Mouse (Mus musculus): ENCODE measurements around the gene Vps13c.

Gene Vps13c

DNA sequence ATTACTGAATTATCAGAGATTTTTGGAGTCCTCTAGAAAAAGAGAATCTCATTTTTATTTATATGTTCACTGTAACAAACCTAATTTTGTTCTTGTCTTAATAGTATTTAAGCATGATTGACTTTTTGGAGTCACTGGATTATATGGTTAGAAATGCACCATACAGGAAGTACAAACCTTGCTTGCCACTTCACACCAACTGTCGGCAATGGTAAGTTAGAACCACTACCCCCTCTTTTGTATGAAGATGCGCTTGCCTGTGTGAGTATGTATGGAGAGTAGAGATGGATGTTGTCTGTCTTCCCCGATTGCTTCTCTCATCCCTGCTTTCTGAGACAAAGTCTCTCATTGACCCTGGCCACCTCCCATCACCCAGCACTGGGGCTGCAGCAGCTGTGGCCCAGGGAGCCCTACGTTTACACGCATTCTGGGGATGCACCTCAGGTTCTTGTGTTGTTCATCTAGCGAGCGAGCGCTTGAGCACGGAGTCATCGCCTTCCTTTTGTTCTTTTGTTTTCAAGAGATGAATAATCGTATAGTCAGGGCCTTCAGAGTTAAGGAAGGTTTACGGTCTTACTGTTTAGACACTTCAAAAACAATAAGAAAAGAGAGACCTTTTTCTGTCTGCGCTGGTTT lies 43.3 kb downstream of the Vps13c start:
- in situ Hi-C loops (cut with MboI, MseI), result no loop called here

DNA sequence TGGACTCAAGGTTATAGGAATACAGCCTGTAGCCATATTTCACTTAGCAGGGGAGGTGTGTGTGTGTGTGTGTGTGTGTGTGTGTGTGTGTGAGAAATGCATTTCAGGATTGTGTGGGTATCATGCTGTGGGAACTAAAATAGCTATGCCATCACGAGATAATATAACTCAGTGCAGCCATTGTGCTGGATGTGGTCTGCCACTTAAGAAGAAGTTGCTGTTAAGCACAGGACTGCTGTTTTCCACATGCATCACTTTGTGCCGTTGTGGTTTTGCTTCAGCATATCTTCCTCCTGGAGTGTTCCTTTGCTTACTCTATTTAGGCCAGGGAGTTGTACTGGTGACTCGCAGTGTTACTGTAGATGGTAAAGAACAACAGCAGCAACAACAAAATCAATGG lies 43.9 kb downstream of the Vps13c start:
- in situ Hi-C loops (cut with MboI, MseI), result no loop called here

DNA sequence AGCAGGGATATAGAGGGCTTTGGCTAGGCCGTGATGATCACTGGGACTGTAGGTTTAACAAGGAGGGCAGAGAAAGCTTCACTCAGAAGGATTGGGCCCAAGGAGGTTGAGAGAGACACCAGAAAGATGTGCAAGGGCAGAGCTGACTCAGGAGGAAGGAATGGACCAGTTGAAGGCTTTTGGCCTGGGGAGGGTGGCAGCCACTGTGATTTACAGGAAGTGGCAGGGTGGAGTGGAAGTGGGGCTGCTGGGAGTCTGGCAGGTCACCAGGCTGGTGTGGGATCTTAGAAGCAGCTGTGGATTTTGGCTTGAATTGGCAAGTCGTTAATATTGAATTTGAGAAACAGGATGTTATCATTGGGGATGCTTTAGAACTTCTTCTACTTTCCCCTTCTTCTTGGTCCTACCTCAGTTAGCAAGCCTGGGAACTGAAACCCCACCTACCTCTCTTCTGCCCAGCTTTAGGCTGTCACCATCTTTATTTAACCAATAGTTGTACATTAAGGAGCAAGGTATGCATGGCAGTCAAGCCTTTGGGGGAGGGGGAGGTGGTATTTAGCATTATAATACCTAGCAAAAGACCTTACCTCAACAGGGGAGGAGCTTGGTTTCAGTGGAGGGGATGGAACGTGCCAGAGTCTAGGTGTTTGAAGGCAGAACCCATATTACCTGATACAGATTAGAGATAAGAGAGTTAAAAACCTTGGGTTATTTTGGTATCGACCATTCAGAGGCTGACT lies 47.0 kb downstream of the Vps13c start:
- in situ Hi-C loops (cut with MboI, MseI), result no loop called here

DNA sequence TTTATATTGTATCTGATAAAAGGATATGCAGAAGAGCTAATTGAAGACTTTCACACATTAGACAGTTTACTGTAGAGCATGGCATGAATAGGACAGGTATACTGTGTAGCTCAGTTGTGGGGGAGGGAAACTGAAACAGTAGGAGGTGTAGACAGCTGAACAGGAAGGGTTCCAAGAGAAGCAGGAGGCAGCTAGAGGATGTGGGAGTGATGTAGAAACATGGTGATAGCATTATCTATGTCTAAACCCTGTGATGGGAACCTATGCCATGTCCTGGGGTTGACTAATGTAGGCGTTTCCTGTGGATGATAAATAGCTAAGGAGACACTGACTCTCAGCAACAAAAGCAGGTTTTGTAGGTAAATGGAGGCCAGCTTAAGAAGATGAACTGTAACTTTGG lies 53.3 kb downstream of the Vps13c start:
- in situ Hi-C loops (cut with MboI, MseI), result no loop called here

DNA sequence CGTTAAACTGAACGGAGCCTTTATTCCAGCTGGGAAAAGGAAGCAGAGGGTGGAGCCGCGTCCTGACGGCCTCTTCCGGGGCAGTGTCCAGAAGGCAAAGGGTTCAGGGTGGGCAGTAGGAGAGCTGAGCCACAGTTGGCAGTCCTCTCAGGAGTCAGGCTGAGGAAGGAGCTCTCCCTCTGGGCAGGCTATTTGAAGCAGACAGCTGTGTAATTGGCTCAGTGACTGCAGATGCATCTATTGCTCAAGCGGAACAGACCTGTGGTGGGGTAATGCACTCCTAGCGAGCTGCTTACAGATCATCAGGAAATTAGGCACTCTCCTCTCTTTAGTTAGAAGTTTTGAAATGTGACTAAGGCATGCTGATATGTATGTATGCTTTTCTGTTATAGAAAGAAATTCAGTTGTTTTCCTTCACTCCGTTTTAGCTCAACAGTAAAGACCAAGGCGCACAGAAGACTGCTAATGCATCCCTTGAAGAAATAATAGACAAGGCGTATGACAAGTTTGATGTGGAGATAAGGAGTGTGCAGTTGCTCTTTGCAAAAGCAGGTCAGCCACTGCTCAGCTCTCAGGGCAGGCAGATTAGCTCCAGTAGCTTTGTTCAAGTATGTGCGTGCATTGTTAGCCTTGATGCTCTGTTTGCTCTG lies 56.6 kb downstream of the Vps13c start:
- in situ Hi-C loops (cut with MboI, MseI), result no loop called here

DNA sequence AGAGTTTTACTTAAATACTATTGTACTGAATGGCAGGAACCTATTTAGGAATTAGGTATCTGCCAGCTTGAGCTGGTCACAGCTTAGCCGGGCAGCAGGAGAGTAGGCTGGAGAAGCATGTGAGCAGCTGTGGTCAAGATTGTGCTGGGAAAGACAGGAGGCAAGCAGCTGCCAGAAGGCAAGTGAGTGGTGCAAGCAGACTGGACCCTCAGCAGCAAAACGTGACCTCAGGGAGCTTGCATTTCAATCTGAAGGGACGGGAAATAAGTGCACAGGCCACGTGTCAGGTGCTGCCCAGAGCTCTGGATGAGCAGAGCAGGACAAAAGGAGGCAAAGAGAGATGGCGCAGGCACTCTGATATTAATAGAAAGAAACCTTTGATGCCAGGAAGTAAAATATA lies 60.2 kb downstream of the Vps13c start:
- in situ Hi-C loops (cut with MboI, MseI), result no loop called here

DNA sequence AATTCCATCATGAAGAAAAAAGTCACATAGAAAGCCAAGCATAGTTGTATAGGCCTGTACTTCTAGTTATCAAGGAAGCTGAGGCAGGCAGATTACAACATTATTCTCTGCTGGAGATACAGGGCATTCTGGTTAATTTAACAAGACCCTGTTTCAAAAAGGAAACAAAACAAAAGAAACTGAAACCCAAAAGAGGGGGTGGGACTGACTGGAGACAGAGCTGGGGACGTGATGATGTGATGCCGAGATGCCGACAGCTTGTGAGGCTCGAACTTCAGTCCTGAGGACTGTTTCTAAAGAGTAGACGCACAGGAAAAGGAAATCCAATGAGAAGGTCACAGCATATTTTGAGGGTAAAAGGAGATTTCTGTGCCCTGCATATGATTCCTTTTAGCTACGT lies 64.2 kb downstream of the Vps13c start:
- in situ Hi-C loops (cut with MboI, MseI), result no loop called here

DNA sequence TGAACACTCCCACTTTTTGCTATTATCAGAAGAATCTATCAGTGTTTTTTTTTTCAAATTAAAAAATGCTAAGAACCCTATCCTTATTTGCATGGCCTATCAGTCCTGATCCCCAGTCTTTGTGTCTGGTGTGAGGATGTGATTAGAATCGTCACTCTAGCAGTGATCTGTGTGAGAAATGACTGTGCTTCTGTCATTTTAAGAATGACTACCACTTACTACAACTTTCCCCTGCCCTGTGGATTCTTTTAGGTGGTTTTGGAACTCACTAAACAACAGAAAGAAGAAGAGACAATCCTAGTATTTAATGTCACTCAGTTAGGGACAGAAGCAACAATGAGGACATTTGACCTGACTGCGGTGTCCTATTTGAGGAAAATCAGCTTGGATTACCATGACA lies 65.3 kb downstream of the Vps13c start:
- in situ Hi-C loops (cut with MboI, MseI), result no loop called here

DNA sequence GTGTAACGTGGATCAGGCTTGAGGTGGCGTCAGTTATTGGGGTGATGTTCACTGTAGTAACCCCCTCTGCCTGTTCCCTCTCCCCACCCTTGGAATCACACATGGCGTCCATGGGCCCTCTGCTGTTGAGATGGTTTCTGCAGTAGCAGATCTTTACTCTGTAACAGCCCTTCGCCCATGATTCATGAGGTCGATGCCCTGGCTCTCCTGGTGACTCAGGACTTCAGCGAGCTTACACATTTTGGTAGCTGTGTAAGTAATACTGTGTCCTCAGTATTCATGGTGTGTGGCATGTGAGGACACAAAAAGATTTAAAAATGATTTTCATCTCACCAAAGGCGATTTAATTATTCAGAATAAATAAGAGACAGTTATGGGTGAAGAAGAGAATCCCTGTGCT lies 74.5 kb downstream of the Vps13c start:
- in situ Hi-C loops (cut with MboI, MseI), result no loop called here

DNA sequence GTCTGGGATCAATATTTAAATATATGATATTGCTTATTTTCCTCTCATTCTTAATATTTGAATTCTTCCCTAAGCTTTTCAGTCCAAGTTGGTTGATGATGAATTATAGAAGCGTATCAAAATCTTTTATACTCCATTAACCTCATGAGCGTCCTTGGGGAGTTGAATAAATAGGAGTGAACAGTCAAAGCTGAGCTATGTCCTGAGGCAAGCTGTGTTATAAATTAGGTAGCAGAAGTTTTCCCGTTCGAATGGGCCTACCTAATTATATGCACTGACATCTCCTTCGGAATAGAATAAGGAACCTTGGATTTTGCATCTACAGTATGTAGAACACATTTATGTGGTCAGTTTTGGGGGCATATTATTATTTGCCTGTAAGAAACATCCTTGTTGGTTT lies 82.2 kb downstream of the Vps13c start:
- in situ Hi-C loops (cut with MboI, MseI), result no loop called here

DNA sequence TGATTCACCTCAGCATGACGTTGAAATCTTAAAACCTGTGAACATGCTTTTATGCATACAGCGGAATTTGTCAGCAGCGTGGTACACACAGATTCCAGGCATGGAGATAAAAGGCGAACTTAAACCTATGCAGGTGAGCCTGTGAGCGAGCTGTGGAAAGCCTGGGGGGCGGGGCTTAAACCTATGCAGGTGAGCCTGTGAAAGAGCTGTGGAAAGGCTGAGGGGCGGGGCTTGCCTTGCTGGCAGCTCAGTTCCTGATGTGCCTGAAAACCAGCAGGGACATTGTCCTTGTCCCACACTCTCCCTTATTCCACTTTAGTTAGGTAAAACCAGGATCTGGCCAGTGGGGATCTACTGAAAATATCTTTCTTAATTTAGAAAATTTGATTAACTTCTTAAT lies 90.4 kb downstream of the Vps13c start:
- in situ Hi-C loops (cut with MboI, MseI), result no loop called here

DNA sequence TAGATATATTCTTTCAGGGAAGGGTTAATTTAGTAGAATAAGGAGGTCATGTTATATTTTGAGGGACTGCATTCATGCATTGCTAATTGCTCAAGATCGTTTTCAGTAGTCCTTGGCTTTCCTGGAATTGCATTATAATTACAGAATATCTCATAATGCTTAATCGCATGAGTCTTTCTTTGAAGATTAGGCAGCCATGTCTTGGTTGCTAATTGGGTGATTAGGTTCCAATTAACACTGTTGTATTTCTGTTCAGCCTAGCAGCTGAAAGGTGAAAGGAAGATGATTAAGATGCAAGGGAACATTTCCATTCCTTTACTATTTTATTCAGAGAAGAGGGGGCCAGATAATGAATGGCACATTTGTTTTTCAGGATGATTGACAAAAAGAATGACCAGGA lies 97.1 kb downstream of the Vps13c start:
- in situ Hi-C loops (cut with MboI, MseI), result no loop called here

DNA sequence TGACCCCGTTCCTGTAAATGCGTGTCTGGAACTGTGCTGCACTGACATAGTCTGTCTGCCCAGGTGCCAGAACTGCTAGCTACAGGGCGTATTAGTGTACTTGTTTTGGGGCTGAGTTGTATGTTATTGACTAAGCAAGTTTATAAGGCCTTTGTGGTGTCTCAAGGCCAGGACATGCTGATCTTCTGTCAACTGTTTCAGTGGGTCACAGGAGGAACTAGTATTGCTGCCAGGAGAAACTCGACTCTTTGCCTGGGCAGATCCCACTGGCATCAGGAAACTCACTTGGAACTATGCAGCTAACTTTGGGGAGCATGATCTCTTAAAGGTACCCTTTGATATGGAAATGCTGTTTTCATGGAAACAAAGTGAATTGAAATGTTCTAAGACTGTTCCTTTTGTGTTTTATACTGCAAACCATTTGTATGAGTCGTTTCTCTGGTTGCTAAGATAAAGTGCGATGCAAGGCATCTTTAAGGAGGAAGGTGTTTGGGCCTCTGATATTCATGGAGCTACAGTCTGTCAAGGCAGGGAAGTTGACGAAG lies 115.3 kb downstream of the Vps13c start:
- in situ Hi-C loops (cut with MboI, MseI), result no loop called here

DNA sequence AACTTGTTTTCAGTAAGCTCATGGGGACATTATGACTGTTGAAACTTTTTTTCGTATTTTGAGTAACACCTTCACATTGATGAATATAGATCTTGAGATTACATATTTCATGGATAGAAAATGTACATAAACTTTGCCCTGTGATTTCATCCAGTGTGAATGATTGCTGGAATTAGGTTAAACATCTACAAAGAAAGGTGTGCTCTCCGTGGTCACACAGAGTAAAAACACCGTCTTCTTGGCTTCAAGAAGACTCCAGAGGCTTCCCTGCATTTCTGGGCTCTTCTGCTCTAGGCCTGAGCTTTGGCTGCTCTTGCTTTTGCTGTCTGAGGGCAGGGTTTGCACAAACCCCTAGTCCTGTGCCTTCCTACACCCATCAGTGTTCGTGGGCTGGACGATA lies 121.8 kb downstream of the Vps13c start:
- in situ Hi-C loops (cut with MboI, MseI), result loop anchor here (10.0 kb wide), 1 partner anchor 257 kb away; no protein-coding TSS in a partner anchor

DNA sequence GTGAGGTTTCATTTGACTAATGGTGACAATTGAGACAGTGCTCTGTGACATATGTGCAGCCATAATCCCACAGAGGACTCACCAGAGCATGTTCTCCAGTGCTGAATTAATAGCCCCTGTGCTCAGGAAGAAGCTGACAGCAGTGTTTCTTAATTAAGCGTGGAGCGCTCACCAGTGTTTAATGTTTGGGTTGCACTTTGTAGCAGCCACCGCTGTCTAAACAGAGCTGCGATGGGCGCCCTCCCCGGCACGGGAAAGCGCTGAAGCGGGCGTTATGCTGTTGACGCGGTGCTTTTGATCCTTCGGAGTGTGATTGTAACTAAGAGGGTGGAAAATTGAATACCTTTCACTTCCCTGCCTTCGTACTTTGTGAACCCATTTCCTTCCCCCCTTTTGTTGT lies 125.7 kb downstream of the Vps13c start:
- in situ Hi-C loops (cut with MboI, MseI), result loop anchor here (10.0 kb wide), 1 partner anchor 261 kb away; no protein-coding TSS in a partner anchor

DNA sequence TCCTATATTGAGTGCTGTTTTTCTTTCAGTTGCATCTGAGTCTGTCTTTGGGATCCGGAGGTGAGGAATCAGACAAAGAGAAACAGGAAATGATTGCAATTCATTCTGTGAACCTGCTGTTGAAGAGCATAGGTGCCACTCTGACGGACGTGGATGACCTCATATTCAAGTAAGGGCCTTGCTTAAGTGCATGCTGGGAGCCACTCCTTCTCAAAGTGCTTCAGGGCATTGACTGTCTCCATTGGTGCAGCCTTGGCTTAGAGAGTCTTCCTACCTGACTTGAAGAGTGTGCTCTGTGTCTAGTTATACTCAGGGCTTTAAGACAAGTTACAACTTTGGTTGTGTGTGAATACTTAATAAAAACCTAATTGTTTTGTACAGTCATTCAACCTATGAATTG lies 126.8 kb downstream of the Vps13c start:
- in situ Hi-C loops (cut with MboI, MseI), result loop anchor here (10.0 kb wide), 1 partner anchor 262 kb away; no protein-coding TSS in a partner anchor

DNA sequence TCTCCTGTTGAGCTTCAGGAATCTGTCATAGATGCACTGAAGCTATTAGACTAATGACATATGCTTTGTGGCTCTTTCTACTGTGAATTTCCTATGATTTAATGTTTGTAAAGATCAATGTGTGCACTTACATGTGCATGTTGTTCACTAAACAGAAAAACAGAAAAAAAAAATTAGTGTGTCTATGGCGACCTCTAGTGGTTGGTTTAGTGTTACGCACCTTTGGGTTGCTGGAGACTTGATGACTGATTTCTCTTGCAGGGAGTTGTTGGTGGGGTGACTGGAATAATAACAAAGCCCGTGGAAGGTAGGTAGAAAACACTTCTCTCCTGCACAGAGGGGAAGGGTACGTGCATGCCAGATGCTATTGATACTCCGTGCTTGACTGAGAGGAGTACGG lies 133.3 kb downstream of the Vps13c start:
- in situ Hi-C loops (cut with MboI, MseI), result no loop called here

DNA sequence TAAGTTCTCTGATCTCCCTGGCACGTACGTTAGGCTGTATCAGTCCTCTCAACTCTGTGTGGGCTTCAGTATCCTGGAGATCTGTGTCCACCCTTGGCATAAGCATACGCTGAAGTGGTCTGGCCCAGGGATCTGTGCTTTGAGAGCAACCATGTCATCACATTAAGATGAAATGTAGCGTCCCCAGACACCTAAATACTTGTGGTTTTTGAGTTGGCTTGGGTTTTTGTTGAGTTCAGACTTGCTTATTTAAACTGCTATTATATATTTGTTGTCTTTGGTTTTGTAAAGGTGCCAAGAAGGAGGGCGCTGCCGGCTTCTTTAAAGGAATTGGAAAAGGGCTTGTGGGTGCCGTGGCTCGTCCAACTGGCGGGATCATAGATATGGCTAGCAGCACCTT lies 135.3 kb downstream of the Vps13c start:
- in situ Hi-C loops (cut with MboI, MseI), result no loop called here

DNA sequence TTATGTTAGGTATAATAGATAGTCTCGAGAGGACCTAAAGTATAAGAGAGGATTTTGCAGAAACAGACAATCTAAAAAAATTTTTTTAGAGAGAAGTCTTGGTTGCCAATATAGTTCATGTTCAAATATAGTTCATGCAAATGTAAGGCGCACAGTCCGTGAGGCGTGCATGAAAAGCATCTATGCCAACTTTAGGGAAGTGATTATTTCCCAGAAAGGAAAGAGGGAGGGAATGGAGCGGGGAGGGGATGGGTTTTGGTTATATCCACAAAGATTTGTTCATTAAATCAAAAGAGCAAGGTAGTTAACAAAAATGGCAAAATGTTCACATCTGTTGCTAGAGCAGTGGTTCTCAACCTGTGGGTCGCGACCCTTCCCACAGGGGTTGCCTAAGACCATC lies 166.4 kb downstream of the Vps13c start:
- in situ Hi-C loops (cut with MboI, MseI), result loop anchor here (25.0 kb wide), 1 partner anchor 706 kb away; no protein-coding TSS in a partner anchor

DNA sequence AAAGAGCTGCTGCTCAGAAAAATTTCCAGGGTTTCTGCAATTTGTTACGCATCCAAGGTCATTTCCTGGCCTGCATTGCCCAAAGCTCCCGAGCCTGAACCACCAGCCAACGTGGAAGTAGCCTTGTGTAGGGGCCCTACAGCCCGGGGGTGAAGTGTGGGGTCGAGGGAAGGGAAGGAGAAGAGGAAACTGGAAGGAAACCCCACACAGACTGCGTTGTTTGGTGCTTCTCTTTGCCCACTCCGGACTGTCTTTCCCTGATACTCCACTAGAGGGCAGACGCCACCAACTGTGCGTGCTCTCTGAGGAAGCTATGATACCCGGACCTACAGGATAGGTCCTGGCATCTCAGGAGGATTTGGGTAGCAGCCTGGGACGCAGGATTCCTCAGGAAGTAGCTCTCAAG lies 174.8 kb downstream of the Vps13c start:
- in situ Hi-C loops (cut with MboI, MseI), result loop anchor here (10.0 to 25.0 kb wide), 2 partner anchors 697 to 1220 kb away; no protein-coding TSS in a partner anchor

DNA sequence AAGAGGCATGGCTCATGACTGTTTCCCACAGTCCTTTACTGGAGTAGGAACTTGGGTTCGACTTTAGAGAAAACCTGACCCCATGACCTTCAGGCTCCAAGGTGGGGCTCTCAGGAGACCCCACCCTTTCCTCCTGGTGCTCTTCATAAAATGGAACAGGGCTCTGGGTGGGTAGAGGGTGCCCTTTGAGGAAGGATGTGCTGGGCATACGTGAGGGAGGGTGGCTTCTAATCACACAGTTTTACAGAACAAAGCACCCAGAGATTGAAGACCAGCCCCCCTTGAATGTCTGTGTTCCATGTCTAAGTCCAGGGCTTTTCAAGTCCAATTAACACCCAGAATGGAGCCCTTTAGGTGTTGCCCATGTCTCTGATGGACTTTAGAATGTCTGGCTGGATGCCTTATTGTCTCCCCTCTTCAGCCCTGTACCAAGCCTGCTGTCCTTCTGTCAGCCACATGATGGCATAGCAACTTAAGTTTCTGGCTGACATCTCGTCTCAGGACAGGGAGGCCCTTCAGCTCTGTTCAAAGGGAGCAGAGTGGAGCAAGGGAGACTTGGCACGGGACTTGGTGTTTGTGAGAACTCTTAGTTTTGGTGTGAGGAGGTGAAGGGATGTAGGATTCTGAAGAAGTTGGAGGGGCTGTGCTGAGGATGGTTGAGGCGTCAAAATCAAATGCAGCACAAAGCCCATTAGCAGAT lies 176.2 kb downstream of the Vps13c start:
- in situ Hi-C loops (cut with MboI, MseI), result loop anchor here (10.0 to 25.0 kb wide), 2 partner anchors 696 to 1218 kb away; no protein-coding TSS in a partner anchor

Data from regulatory T cell (primary cell).